Mouse (Mus musculus): ENCODE measurements around the gene Olfr120.

DNA sequence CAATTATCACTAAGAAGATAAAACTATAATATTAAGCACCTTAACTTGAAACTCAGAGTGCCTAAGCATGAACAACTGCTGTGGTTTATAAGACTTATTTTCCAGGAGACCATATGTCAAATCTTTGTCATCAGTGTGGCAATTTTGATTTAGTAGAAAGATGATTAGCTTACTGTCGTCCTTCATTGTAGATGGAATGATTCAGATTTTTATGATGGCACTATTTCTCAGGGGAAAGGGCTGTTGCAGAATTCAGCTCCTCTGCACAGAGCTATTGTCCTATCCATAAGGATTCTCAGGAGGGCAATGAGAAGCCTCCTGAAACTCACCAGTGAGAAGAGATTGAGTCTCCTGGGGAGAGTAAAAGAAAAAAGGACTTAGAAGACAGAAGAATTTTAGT lies at the start of gene Olfr120:
- TF ChIP-seq CTCF (IDR thresholded peaks at IDR 0.05; ENCODE audit: extremely low read depth, insufficient read depth, insufficient read length, insufficient replicate concordance): no peak
- no peak for TF ChIP-seq POLR2A (IDR thresholded peaks at IDR 0.05; ENCODE audit: low read depth, low read length)

Data from spleen, adult 2 months (tissue).